Mouse (Mus musculus) neutrophil, adult 59 days (primary cell): ENCODE measurements around the gene Samd4. TPM values are rescaled to one million over a fixed set of nuclear protein-coding genes. Genes with fewer than 3 reads are reported as not detected.

ENCODE experiments used
- total RNA-seq, 2 experiments: library from RNA; stranded (reverse); gene quantifications; 1 replicate in 1 of 2; 2 replicates in 1 of 2; pipeline ENCODE4 v1.2.4; 2023

Samd4 gene
- under 1 TPM; 0.16 to 0.79 TPM for total RNA-seq

GRCm38 (mm10) chr14:46882431-46883067 lies at the start of gene Samd4:
Gene Samd4, plus strand, starts transcription at chr14:46882854.

Other genes with a start within 250 kb of the Samd4 start
- gene Cdkn3, start 122.3 kb upstream of the Samd4 start, total RNA-seq, result 10 to 100 TPM; 35.2 to 43.6 TPM
- gene Cnih1, start 94.4 kb upstream of the Samd4 start, total RNA-seq, result 10 to 100 TPM; 20.8 to 24.3 TPM
- gene Gmfb, start 60.6 kb upstream of the Samd4 start, total RNA-seq, result 10 to 100 TPM; 80.7 to 84.5 TPM
- 10 to 100 TPM; 27.1 to 27.6 TPM for gene Cgrrf1, start 50.7 kb upstream of the Samd4 start, total RNA-seq